Mouse (Mus musculus) CH12.LX (cell line): ENCODE measurements around the gene Ropn1.

Experiments
- CTCF ChIP-seq, 2 experiments: IDR thresholded peaks in 1 of 2; conservative IDR thresholded peaks in 1 of 2; 2 replicates each; pipeline ENCODE4 v1.5.1; 2011 to 2012; ENCODE audit warnings: low read depth in 2 of 2, low read length in 2 of 2, improper control_type of control experiment in 1 of 2, inconsistent platforms in 1 of 2, mild to moderate bottlenecking in 1 of 2, moderate library complexity in 1 of 2
- MAX ChIP-seq: IDR thresholded peaks from 2 replicates; pipeline ENCODE4 v1.6.1; 2011; ENCODE audit warnings: low read length, improper control_type of control experiment
- MAZ ChIP-seq: IDR thresholded peaks from 2 replicates; pipeline ENCODE4 v1.6.1; 2012; ENCODE audit warnings: low read depth, mild to moderate bottlenecking, inconsistent platforms, low read length, improper control_type of control experiment, moderate library complexity
- POLR2A ChIP-seq: IDR thresholded peaks from 2 replicates; pipeline ENCODE4 v1.6.1; 2011; ENCODE audit warnings: low read depth, mild to moderate bottlenecking, improper control_type of control experiment, low read length

DNA sequence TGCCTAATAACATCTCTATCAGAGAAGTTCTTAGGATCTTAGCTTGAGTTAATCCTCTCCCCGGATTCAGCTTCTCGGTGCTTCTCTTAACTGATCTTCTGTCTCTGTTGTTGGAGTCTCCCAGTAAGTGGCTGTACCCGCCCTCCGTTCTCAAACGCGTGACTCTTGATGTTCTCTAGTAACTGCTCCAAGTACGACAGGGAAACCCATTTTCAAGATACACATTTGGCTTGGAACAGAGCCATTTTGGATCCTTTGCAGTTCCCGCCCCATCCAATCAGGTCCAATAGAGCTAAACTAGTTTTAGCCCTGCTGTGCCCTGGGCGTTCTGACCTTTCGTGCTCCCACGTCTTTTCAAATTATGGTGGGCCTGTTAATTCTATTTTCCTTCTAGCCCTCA is 41.4 kb downstream of the Ropn1 start:
- no peak for TF ChIP-seq POLR2A
- no peak for TF ChIP-seq CTCF (conservative IDR thresholded peaks at IDR 0.05 in 1 of 2, IDR thresholded peaks at IDR 0.05 in 1 of 2; ENCODE audit: low read depth in 2 of 2, low read length in 2 of 2)
- no peak for TF ChIP-seq MAZ
- TF ChIP-seq MAX, result no peak
